Mouse (Mus musculus): ENCODE data around the gene Cdon. TPM values are rescaled to one million over a fixed set of nuclear protein-coding genes. Genes with fewer than 3 reads are reported as not detected.

The Cdon gene
- total and polyA plus RNA-seq, 3 experiments, result 6.0 to 10.2 (median 9.7) TPM

GRCm38 (mm10) chr9:35522241-35522640 is 101.3 kb downstream of the Cdon start:
- TF ChIP-seq CTCF (IDR thresholded peaks at IDR 0.05) (no peak), POLR2A (IDR thresholded peaks at IDR 0.05; ENCODE audit: insufficient read depth, low read depth, low read length) (no peak), EP300 (IDR thresholded peaks at IDR 0.05; ENCODE audit: insufficient read depth, low read depth, low read length) (no peak)
- H3K79me2 ChIP-seq (replicated peaks; ENCODE audit: control insufficient read depth, insufficient read depth, low read length), result no peaks in the 10 kb centered on the region

DNA sequence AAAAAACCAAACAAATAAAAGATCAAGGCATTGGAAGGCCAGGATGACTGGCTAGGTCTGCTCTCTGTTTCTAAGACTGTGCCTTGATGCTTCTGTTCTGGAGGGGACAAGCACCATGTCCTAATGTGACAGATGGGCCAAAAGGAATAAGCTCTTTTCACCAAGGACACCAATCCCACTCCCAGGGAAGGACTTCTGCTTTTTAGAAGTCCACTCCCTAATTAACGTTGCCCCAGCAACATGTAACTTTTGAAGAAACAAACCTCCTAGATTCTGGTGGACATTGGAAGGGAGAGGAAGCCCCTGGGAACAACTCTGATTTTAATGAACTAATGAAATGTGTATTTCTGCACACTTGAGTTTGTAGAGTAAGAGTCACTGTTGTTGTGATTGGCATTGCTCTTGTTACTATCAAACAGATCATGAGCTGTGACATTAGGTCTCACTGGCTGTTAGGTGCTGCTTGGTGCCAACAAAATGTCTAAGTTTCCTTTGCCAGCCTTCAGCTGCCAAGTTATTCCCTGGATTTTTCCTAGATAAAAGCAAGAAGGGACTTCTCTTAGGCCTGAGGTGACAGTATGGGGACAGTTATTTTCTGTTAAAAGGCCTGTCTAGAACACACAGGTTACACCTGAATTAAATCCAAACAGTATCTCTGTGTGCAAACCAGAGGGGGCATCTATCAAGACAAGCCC is 102.0 kb downstream of the Cdon start:
- no peak for DNase-seq
- 51% methylated on average over 1 of the region's 1 CpGs for WGBS

More at GRCm38 (mm10) chr9:35522241-35522640, 101.3 kb downstream of the Cdon start:
- H3K9ac ChIP-seq (ENCODE audit: low read depth, low read length), result no peak overlapping the region
- WGBS, result 79% methylated on average over 2 of the region's 2 CpGs
- H3K4me1 ChIP-seq (ENCODE audit: control insufficient read depth, insufficient read depth, low read length), result no peaks in the 10 kb centered on the region; the same call in 1 of the 2 replicates
- no peak overlapping the region for H3K4me3 ChIP-seq
- no peaks in the 10 kb centered on the region for H3K27me3 ChIP-seq (ENCODE audit: control insufficient read depth, insufficient read depth, low read length)
- H3K27ac ChIP-seq, result no peak overlapping the region
- intact Hi-C loops (cut with DNase I), result loop anchor here (5.0 kb wide), 1 partner anchor 100 kb away; the partner anchor contains the start of gene Cdon
- DNase-seq, result no peak
- no peaks in the 10 kb centered on the region for H3K36me3 ChIP-seq (ENCODE audit: control insufficient read depth, insufficient read depth, low read length)

GRCm38 (mm10) chr9:35523541-35523940 is 102.6 kb downstream of the Cdon start:
- intact Hi-C loops (cut with DNase I), result loop anchor here (5.0 kb wide), 1 partner anchor 101 kb away; the partner anchor contains the start of gene Cdon
- H3K4me3 ChIP-seq, result no peak overlapping the region
- no peaks in the 10 kb centered on the region; the same call in 1 of the 2 replicates for H3K4me1 ChIP-seq (ENCODE audit: control insufficient read depth, insufficient read depth, low read length)
- DNase-seq, result peak; percentile 53 to 76
- no peaks in the 10 kb centered on the region for H3K27me3 ChIP-seq (ENCODE audit: control insufficient read depth, insufficient read depth, low read length)
- H3K36me3 ChIP-seq (ENCODE audit: control insufficient read depth, insufficient read depth, low read length), result no peaks in the 10 kb centered on the region
- no peak for TF ChIP-seq POLR2A (IDR thresholded peaks at IDR 0.05; ENCODE audit: insufficient read depth, low read depth, low read length)
- no peak for TF ChIP-seq EP300 (IDR thresholded peaks at IDR 0.05; ENCODE audit: insufficient read depth, low read depth, low read length)
- no peak for TF ChIP-seq CTCF (IDR thresholded peaks at IDR 0.05)
- no peak overlapping the region; the same call in 1 of the 2 replicates for H3K27ac ChIP-seq
- H3K9ac ChIP-seq (ENCODE audit: low read depth, low read length), result no peak overlapping the region
- no peaks in the 10 kb centered on the region for H3K79me2 ChIP-seq (replicated peaks; ENCODE audit: control insufficient read depth, insufficient read depth, low read length)
- 31% methylated on average over 5 of the region's 5 CpGs for WGBS

More for the DNA sequence above, 102.0 kb downstream of the Cdon start:
- Histone ChIP-seq H3K27ac (no peak overlapping the region; the same call in 1 of the 2 replicates), H3K4me1 (ENCODE audit: control insufficient read depth, insufficient read depth, low read length) (no peaks in the 10 kb centered on the region; the same call in 1 of the 2 replicates), H3K79me2 (replicated peaks; ENCODE audit: control insufficient read depth, insufficient read depth, low read length) (no peaks in the 10 kb centered on the region), H3K27me3 (ENCODE audit: control insufficient read depth, insufficient read depth, low read length) (no peaks in the 10 kb centered on the region), H3K4me3 (no peak overlapping the region), H3K9ac (ENCODE audit: low read depth, low read length) (no peak overlapping the region), H3K36me3 (ENCODE audit: control insufficient read depth, insufficient read depth, low read length) (no peaks in the 10 kb centered on the region)
- TF ChIP-seq CTCF (IDR thresholded peaks at IDR 0.05) (no peak), POLR2A (IDR thresholded peaks at IDR 0.05; ENCODE audit: insufficient read depth, low read depth, low read length) (no peak), EP300 (IDR thresholded peaks at IDR 0.05; ENCODE audit: insufficient read depth, low read depth, low read length) (no peak)
- intact Hi-C loops (cut with DNase I), result loop anchor here (5.0 kb wide), 1 partner anchor 101 kb away; the partner anchor contains the start of gene Cdon

DNA sequence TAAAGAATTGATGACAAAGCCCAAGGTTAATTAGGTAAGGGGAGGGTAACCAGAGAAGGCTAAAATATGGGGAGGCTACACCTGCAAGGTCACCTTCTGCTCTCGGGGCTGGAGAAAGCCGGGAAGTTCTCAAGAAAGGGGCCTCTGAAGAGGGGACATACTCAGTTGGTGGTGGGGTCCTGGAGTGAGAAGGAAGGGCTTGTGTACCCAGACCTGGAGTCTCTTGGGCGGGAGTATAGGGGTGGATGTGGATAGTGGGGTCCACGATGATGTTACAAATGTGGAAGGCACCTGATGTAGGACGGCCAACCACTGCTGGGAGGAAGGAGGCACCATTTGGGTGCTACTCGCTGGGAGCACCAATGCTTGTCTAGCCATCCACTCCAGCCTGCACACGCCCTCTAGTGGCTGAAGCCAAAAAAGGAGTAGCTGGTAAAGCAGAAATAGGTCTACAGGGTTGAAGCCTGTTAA is 103.0 kb downstream of the Cdon start:
- WGBS, result 18% methylated on average over 7 of the region's 7 CpGs
- intact Hi-C loops (cut with DNase I), result loop anchor here (1.0 to 5.0 kb wide), 2 partner anchors 102 to 242 kb away; partner anchors contain the start of gene Cdon
- H3K27ac ChIP-seq, result no peak overlapping the region; the same call in 1 of the 2 replicates
- no peak overlapping the region for H3K9ac ChIP-seq (ENCODE audit: low read depth, low read length)
- H3K36me3 ChIP-seq (ENCODE audit: control insufficient read depth, insufficient read depth, low read length), result no peaks in the 10 kb centered on the region
- TF ChIP-seq EP300 (IDR thresholded peaks at IDR 0.05; ENCODE audit: insufficient read depth, low read depth, low read length), result peak; percentile 57; the same call in 1 of the 2 replicates
- TF ChIP-seq CTCF (IDR thresholded peaks at IDR 0.05), result peak; percentile 88
- TF ChIP-seq POLR2A (IDR thresholded peaks at IDR 0.05; ENCODE audit: insufficient read depth, low read depth, low read length), result no peak
- H3K4me3 ChIP-seq, result no peak overlapping the region
- peak; percentile 62 to 73 for DNase-seq
- no peaks in the 10 kb centered on the region for H3K79me2 ChIP-seq (replicated peaks; ENCODE audit: control insufficient read depth, insufficient read depth, low read length)
- H3K4me1 ChIP-seq (ENCODE audit: control insufficient read depth, insufficient read depth, low read length), result no peaks in the 10 kb centered on the region; the same call in 1 of the 2 replicates
- H3K27me3 ChIP-seq (ENCODE audit: control insufficient read depth, insufficient read depth, low read length), result no peaks in the 10 kb centered on the region

DNA sequence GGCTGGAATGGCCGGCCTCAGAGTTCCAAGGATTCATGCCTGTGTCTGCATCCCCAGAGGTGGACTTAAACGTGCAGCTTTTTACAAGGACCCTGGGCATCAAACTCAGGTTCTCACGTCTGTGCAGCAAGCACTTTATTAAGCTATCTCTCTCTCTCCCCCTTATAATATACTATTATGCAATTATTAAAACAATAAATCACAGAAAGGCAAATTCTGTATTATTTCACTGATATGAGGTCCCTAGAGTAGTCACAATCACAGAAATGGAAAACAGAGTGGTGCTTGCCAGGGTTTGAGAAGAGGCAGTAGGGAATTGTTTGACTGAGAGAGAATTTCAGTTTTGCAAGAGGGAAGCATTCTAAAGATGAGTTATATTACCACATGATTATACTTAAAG is 108.2 kb downstream of the Cdon start:
- Histone ChIP-seq H3K36me3 (ENCODE audit: control insufficient read depth, insufficient read depth, low read length) (no peaks in the 10 kb centered on the region), H3K4me1 (ENCODE audit: control insufficient read depth, insufficient read depth, low read length) (peaks cover 1% of the 10 kb centered on the region; the same call in 1 of the 2 replicates), H3K27me3 (ENCODE audit: control insufficient read depth, insufficient read depth, low read length) (no peaks in the 10 kb centered on the region), H3K4me3 (no peak overlapping the region), H3K9ac (ENCODE audit: low read depth, low read length) (no peak overlapping the region), H3K27ac (no peak overlapping the region), H3K79me2 (replicated peaks; ENCODE audit: control insufficient read depth, insufficient read depth, low read length) (no peaks in the 10 kb centered on the region)
- DNase-seq, result no peak
- intact Hi-C loops (cut with DNase I), result no loop called here
- 61% methylated on average over 3 of the region's 3 CpGs for WGBS
- TF ChIP-seq CTCF (IDR thresholded peaks at IDR 0.05) (no peak), POLR2A (IDR thresholded peaks at IDR 0.05; ENCODE audit: insufficient read depth, low read depth, low read length) (no peak), EP300 (IDR thresholded peaks at IDR 0.05; ENCODE audit: insufficient read depth, low read depth, low read length) (no peak)

GRCm38 (mm10) chr9:35529796-35530195 is 108.9 kb downstream of the Cdon start:
- no peak for DNase-seq
- Histone ChIP-seq H3K27me3 (ENCODE audit: control insufficient read depth, insufficient read depth, low read length) (no peaks in the 10 kb centered on the region), H3K79me2 (replicated peaks; ENCODE audit: control insufficient read depth, insufficient read depth, low read length) (no peaks in the 10 kb centered on the region), H3K4me1 (ENCODE audit: control insufficient read depth, insufficient read depth, low read length) (peaks cover 1% of the 10 kb centered on the region; the same call in 1 of the 2 replicates), H3K9ac (ENCODE audit: low read depth, low read length) (no peak overlapping the region), H3K27ac (no peak overlapping the region), H3K36me3 (ENCODE audit: control insufficient read depth, insufficient read depth, low read length) (no peaks in the 10 kb centered on the region), H3K4me3 (no peak overlapping the region)
- intact Hi-C loops (cut with DNase I), result no loop called here
- 14% methylated on average over 1 of the region's 1 CpGs for WGBS
- TF ChIP-seq CTCF (IDR thresholded peaks at IDR 0.05), result no peak
- TF ChIP-seq POLR2A (IDR thresholded peaks at IDR 0.05; ENCODE audit: insufficient read depth, low read depth, low read length), result no peak
- TF ChIP-seq EP300 (IDR thresholded peaks at IDR 0.05; ENCODE audit: insufficient read depth, low read depth, low read length), result no peak
